Mouse (Mus musculus): ENCODE measurements around the gene Grm7. TPM values are rescaled to one million over a fixed set of nuclear protein-coding genes. Genes with fewer than 3 reads are reported as not detected.

Gene Grm7
- polyA plus RNA-seq, 1 experiment from 2014 or later: 4.4 TPM

- Histone ChIP-seq H3K4me1 (no peaks in the 10 kb centered on the region), H3K36me3 (no peaks in the 10 kb centered on the region), H3K9ac (no peak overlapping the region), H3K27ac (no peak overlapping the region), H3K27me3 (no peaks in the 10 kb centered on the region), H3K4me2 (no peak overlapping the region), H3K9me3 (no peaks in the 10 kb centered on the region), H3K4me3 (no peak overlapping the region)
- ATAC-seq (ENCODE audit: insufficient number of reproducible peaks, insufficient read depth, low FRiP score, low TSS enrichment, low read depth): no peak
- 86% methylated on average over 3 of the region's 3 CpGs for WGBS
Measured at GRCm38 (mm10) chr6:111587572-111587971, 942.2 kb downstream of the Grm7 start.

GRCm38 (mm10) chr6:111601892-111602654 lies 956.7 kb downstream of the Grm7 start:
- Histone ChIP-seq H3K4me2 (no peak overlapping the region), H3K27ac (no peak overlapping the region), H3K4me1 (no peaks in the 10 kb centered on the region), H3K9ac (no peak overlapping the region), H3K9me3 (no peaks in the 10 kb centered on the region), H3K36me3 (no peaks in the 10 kb centered on the region), H3K27me3 (no peaks in the 10 kb centered on the region), H3K4me3 (no peak overlapping the region)
- 82% methylated on average over 4 of the region's 4 CpGs for WGBS
- ATAC-seq (ENCODE audit: insufficient number of reproducible peaks, insufficient read depth, low FRiP score, low TSS enrichment, low read depth): no peak

GRCm38 (mm10) chr6:111610396-111610795 lies 965.0 kb downstream of the Grm7 start:
- WGBS: 81% methylated on average over 3 of the region's 3 CpGs

GRCm38 (mm10) chr6:111613834-111614233 lies 968.5 kb downstream of the Grm7 start:
- H3K4me3 ChIP-seq: no peak overlapping the region
- H3K27me3 ChIP-seq: no peaks in the 10 kb centered on the region
- H3K4me2 ChIP-seq: no peak overlapping the region
- no peaks in the 10 kb centered on the region for H3K9me3 ChIP-seq
- no peaks in the 10 kb centered on the region for H3K4me1 ChIP-seq
- H3K9ac ChIP-seq: no peak overlapping the region
- H3K36me3 ChIP-seq: no peaks in the 10 kb centered on the region
- no peak for ATAC-seq (ENCODE audit: insufficient number of reproducible peaks, insufficient read depth, low FRiP score, low TSS enrichment, low read depth)
- H3K27ac ChIP-seq: no peak overlapping the region

More at GRCm38 (mm10) chr6:111610396-111610795, 965.0 kb downstream of the Grm7 start:
- Histone ChIP-seq H3K36me3 (no peaks in the 10 kb centered on the region), H3K4me3 (no peak overlapping the region), H3K27ac (no peak overlapping the region), H3K4me2 (no peak overlapping the region), H3K9me3 (no peaks in the 10 kb centered on the region), H3K4me1 (no peaks in the 10 kb centered on the region), H3K9ac (no peak overlapping the region), H3K27me3 (no peaks in the 10 kb centered on the region)
- no peak for ATAC-seq (ENCODE audit: insufficient number of reproducible peaks, insufficient read depth, low FRiP score, low TSS enrichment, low read depth)

Measured in embryonic facial prominence, embryonic 13.5 days (tissue).